Mouse (Mus musculus) T-helper 1 cell (primary cell): ENCODE data around the gene 0610037L13Rik.

Experiments used
- in situ Hi-C: fragments of 300-600 bp; cut with MboI, MseI; formaldehyde crosslinking; loops from one replicate; pipeline ENCODE4 v1.15.1; 2025; ENCODE audit warnings: high pct_unique_total_duplicates

The 0610037L13Rik gene

DNA sequence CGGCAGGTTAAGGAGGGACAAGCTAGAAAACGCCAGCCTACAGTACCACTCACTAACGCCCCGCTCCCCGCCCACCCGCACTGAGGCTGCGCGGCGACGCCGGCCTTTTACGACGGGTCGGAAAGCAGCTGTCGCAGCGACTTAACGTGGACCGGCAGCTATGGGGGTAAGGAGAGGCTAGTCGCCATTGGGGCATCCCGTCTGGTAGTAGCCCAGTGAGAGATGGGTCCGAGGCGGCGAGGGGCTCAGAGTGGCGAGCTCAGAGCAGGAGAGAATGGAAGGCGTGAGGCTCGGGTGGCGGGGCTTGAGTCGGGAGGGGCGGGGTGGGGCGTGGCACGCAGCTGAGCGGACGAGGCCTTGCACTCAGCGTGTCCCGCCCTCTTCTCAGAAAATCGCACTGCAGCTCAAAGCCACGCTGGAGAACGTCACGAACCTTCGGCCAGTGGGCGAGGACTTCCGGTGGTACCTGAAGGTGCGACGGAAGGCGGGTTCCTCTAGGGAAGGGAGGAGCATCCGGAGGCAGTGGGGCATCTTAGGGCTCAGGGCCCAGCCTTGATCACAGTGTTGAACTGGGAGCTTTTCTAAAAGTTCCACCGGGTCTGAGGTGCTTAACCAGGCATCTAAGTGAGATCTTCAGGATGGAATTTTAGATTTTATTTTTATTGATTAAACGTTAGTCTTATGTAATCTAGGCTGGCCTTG, at the start of gene 0610037L13Rik:
Gene 0610037L13Rik (plus strand): TSS at position 83 of the 702 bp plus-strand sequence.
- in situ Hi-C loops = no loop called here

DNA sequence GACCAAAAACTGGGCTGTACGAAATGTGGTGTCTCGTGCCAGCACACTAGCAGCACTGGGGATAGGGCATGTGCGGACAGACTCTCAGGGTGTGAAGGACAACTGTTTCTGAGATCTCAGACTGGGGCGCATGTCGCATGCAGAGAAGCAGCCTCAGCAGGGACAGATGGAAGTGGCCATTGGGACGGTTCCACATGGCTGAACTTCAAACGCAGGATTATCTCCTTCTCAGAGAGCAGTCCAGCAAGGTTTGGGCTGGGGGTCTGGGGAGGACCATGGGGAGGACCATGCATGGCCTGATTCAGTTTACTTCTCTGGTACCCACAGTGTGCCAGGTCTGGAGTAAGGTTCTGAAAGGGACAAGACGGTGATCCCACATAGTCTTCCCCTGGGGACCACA, 45.9 kb upstream of the 0610037L13Rik start:
- in situ Hi-C loops = loop anchor here (5.0 kb wide), 1 partner anchor 106 kb away; no protein-coding TSS in a partner anchor

DNA sequence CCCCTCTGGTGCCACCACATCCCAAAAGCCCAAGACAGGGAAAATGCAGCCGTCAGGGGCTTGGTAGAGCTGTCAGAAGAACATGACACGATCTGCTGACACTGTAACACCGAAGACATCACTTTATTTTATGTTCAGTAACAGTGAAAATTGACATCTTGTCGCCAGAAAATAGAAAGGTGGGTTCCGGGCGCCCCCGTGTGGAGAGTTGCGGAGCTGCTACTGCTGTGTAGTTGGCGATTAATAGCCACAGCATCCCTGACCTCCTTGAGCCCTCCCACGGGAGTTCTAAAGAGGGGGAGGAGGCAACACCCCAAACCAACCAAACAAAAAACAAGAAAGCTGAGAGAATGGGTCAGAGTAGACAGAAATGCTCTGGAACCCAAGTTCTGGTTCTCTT, 44.6 kb upstream of the 0610037L13Rik start:
- in situ Hi-C loops = loop anchor here (5.0 kb wide), 1 partner anchor 108 kb away; no protein-coding TSS in a partner anchor

DNA sequence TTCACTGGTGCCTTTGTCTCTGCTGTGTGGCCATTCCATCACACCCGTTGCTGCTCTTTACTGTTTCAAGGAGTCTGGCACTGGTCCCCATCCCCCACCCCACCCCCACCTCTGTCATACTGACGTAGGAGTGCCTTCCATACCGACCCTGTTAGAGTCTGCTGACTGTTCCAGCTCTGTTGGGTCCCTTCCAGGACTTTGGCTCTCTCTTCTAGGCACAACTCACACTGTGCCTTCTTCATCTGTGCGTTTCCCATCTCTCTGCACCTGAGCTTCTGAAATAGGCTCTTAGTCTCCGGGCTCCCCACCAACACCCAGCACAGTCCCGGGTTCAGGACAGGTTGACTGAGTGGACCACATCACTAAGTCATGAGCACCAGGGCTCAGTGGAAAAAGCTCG, 42.8 kb upstream of the 0610037L13Rik start:
- in situ Hi-C loops = no loop called here

DNA sequence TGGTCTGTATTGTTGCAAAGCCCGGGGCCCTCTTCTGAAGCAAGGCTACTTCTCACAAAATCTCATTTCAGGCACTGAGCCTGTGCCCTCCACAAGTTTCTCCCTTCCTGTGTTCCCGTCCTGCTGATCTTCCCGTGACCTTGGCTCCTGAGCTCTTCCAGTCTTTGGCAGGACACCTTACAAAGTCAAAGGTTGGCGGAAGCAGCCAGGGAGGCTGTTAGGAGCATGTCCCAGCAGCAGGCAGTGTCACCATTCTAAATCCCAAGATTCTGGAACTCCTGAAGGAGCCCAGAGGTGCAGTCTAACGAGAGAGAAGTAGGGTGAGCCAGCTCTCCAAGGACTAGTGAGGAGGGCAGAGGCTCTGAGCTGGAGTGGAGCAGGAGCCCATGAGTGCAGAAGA, 41.1 kb upstream of the 0610037L13Rik start:
- in situ Hi-C loops = no loop called here

DNA sequence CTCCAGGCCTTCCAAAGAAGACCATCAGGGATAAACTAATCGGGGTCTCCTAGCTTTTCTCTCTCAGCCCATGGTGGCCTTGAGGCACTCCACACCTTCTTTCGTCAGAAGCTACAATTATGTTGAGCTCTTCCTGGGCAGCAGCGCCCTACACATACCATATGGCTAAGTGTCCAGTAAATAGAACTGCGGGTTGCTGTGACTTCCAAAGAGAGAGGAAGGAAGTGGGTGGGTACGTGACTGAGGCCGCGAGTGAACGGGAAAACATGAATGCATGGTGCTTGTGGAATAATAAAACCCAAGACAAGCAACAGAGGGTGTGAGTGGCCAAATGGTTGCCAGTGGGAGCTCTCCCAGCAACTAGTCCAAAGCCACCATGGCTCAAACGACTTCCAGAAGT, 40.0 kb upstream of the 0610037L13Rik start:
- in situ Hi-C loops = no loop called here

DNA sequence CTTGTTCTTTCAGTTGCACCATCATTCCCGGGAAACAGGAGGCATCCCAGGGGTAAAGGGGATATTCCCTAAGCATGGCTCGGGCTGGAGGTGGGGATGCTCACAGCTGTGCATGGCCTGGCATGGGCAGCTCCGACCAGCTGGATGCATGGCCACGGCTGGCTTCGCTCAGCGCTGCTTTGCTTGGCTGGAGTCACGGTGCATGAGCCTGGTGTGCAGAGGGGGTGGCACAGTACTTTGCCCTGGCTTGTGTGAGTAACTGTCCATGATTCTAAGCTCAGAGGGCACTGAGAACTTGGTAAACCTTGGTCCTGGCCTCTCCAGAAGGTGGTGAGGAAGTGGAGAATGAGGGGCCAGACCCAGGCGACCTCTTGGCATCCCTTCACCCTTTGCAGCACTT, 39.5 kb upstream of the 0610037L13Rik start:
- in situ Hi-C loops = no loop called here

DNA sequence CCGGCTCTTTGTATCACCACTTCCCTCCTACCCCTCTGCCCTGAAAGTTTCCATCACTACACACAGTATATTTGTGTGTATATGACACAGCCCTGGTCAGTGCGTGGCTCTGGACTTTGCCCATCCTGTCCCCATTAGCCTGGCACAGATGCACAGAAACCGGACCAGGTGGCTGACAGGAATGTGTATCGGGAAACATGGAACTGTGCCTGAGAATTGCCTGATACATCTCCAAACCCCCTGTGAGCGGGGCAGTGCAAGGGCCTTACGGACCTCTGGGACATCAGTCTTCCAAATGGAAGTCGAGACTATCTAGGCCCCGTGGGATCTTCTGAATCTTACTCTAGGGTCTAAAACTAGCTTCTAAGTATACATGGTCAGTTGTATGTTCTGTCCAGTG, 36.3 kb upstream of the 0610037L13Rik start:
- in situ Hi-C loops = no loop called here

DNA sequence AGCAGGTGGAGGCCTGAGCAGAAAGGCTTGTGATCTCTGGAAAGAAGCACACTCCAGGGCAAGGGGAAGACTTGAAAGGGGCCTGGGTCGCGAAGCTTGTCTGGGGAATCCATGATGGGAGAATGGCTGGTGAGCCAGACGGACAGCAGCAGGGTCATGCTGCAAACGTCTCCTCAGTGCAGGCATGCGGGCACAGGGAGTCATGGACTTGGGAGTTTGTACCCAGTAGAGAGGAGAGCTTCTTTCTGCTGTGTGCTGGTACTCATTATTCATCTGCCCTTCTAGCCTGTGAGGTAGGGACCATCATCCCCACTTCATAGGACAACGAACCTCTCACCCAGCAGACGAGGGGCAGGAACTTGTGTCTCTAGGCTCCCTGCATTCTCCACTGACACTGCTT, 35.8 kb upstream of the 0610037L13Rik start:
- in situ Hi-C loops = no loop called here

DNA sequence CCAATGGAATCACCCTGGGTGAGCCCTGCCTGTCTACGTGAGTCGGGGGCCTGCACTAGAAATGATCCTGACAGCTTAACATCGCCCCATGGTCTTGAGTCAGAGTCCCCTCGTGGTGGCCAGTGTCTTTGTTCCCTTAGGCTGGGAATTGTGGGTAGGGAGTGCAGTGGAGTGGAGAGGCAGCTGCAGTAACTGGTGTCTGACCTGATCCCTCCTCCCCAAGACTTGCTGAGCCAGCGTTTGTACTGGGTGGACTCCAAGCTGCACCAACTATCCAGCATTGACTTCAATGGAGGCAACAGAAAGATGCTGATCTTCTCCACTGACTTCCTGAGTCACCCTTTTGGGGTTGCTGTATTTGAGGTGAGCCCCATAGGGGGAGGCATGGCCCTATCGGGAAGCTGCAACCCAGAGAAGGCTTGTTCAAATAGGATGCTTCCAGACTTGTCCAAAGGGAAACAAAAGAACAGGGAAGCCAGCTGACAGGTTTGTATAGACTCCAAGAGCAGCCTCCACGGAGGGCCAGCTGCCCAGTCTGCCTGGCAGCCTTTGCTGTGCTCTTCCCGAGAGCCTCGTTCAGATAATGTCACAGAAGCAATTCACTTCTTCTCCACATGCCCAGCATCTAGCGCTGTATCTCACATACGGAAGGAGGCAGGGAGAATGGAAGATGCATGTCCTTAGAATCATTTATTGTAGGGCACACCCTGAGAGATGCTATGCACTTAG, 32.5 kb upstream of the 0610037L13Rik start:
- in situ Hi-C loops = no loop called here

DNA sequence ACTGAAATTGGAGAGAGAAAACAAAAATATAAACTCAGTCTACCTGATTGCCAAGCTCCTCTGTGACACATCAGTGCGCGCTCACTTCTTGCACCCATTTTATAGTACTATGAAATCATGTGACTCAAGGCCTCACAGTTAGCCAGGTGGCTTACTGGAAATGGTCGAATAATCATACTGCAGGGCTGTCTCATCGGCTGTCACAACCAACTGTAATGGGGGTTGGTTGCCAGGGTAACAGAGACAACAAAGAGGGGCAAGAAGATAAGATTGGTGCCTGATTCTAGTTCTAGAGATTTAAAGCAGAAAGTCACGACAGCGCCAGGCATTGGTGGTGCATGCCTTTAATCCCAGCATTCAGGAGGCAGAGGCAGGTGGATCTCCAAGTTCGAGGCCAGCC, 30.6 kb upstream of the 0610037L13Rik start:
- in situ Hi-C loops = no loop called here

DNA sequence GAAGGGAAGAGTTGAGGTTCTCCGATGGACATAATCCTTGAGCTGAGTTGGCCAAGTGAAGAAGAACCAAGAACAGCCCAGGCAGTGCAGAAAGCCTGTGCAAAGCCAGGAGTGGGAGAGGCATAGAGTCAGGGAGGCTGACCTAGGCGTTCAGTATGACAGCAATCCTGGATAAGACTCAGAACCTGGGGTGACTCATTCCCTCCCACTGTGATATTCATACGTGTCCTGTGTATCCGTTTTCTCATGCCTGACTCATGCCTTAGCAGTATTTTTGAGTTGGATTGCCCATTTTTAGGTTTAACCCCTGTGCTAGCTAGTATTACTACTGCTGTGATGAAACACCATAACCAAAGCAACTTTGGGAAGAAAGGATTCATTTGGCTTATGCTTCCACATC, 24.7 kb upstream of the 0610037L13Rik start:
- in situ Hi-C loops = no loop called here

DNA sequence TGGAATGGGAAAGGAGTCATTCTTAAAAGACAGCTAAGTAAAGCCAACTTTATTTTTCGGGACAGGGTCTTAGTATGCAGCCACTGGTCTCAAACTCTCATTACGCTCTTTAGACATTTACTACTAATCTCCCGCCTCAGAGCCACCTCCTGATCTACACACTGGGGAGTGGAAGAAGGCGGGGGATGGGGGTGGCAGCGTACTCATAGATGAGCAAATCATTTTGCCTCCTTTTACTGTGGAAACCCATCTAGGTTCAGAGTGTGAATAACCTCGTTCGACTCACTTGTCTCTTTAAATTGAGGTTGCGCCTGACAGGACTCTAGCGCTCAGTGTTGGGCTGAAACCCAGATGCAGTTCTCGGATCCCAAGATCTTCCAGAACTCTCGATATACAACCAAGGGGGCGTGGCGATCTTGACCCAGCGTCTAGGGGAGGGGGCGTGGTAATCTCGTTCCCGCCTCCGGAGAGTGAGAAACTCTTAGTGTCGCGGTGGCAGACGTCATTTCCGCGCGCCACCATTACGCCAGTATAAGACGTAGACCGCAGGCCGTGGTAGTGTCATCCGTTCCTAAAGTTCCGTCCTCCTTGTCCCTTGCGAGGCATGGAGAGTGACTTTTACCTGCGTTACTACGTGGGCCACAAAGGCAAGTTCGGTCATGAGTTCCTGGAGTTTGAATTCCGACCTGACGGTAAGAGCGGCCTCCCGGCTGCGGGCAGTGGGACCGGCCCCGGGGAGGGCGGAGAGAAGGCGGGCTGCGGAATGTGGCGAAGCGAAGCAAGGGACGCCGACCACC, 10.2 kb upstream of the 0610037L13Rik start, which contains the start of gene Magoh:
Gene Magoh (plus strand): TSS at position 502 of the 797 bp plus-strand sequence.
- in situ Hi-C loops = no loop called here

DNA sequence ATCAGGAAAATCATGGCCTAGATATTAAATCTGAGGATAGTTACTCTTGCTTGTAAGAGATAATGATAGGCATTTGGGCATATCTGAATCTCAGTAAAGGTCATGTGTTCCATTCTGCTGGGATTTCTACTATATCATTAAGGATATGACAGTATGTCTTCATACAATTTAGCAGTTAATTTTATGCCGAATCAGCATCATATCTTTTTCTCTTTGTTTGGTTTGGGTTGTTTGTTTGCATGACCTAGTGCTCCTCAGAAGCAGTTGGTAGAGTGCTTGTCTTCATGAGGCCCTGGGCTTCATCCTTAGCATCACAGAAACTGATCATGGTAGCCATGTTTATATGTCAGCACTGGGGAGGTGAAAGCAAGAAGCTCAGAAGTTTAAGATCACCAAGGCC, 8.0 kb upstream of the 0610037L13Rik start:
- in situ Hi-C loops = no loop called here

DNA sequence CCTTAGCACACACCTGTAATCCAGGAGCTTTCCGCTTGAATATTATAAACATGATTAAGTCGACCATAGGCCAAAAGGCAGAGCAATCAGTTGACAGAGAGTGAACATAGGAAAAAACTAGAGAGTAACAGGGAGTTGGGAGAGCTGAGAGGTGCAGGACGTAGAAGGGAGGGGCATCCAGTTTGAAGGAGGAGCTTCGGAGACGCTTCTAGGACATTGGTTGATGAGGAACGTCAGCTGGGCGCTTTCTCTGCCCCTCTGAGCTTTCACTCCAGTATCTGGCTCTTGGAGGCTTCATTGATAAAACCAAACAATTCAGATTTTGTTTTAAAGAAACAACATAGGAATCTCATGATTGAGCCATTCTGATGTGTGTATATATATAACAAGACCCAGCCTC, 3.2 kb upstream of the 0610037L13Rik start:
- in situ Hi-C loops = no loop called here

DNA sequence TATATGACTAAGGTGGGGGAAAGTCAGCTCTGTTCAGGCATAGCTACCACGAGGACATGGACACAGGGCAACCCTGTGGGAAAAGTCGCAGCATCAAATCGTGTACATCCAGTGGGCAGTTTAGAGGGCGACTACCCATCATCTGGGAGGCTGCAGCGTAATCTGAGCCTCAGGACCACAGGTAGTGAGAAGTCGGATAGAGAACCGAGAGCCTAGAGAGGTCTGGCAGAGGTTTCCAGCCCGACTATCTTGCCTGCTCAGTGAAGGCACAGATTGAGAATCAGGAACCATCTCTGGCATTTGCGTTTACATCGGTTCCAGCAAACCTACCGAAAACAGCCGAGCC, 255 bp upstream of the 0610037L13Rik start:
- in situ Hi-C loops = no loop called here

DNA sequence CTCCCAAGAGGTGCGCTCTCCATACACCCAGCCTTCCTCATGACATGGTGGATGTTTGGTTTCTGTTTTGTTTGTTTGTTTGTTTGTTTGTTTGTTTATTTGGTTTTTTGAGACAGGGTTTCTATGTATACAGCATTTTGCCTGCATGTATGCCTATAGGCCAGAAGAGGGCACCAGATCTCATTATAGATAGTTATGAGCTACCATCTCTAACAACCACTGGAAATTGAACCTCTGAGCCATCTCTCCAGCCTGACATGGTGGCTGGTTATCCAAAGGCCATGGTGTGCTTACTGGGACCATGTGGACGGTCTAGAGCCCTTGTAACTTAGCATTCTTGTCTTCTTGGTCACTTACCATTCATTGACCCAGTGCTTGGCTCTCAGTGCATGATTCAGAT, 3.0 kb downstream of the 0610037L13Rik start:
- in situ Hi-C loops = no loop called here

DNA sequence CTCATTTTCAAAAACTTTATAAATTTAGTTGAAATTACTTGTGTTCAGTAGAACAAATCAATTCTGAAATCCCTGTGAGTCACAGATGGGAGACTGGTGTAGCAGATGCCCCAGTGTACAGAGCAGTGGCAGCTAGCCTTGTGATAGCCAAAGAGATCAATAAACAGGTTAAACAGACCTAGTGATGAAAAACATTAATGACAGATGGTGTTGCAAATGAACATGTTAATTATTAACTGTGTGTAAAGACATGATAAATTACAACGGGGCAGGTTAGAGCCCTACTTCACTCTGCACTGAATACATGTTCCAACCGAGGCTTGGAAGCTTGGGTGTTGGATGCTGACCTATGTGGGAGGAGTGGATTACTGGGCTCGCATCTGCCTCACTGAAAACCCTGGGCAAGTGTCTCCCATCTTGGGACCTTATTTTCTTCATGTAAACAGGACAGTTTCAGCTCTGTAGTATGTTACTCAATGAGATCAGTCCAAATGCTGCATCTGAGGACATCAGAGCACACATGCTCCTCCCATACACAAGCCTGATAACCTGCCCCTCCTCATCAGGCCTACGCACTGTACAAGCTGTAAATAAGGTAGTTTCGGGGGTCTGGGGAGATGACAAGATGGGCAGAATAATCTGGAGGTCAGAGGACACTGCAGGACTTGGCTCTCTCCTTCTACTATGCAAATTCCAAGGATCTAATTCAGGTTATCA, 9.8 kb downstream of the 0610037L13Rik start:
- in situ Hi-C loops = no loop called here

DNA sequence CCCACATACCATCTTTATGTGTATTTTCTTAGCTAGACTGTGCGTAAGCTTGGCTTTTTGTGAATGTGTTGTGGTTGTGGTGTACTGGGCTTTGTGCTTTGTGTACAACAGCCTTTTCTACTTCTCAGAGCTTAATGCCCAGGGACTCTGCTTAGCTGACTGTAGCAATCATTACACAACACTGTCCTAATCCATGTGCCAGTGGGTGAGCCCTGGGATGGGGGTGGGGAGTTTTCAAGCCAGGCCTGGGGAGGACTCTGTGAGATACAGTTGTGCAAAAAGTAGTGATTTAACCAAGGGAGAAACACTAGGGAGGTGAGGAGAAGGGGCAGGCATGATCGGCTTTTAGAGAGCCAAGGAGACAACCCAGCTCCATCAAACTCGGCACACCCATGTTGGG, 10.6 kb downstream of the 0610037L13Rik start:
- in situ Hi-C loops = no loop called here

DNA sequence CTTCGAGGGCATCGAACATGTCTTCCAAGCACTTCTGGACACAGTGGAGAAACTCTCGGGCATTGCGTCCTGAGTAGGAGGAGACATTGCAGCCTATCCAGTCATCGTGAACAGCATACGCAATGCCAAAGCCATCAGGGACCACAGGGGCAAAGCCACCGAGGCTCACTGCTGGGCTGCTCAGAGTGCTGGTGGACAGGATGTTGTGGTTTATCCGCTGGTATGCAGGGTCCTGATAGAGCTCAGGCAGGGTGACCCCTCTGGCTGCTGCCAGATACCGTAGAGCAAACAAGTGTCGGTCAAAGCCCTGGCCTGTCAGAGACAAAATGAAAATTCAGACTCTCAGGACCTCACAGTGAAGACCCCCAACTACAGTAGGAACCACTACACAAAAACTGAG, 14.6 kb downstream of the 0610037L13Rik start:
- in situ Hi-C loops = no loop called here

DNA sequence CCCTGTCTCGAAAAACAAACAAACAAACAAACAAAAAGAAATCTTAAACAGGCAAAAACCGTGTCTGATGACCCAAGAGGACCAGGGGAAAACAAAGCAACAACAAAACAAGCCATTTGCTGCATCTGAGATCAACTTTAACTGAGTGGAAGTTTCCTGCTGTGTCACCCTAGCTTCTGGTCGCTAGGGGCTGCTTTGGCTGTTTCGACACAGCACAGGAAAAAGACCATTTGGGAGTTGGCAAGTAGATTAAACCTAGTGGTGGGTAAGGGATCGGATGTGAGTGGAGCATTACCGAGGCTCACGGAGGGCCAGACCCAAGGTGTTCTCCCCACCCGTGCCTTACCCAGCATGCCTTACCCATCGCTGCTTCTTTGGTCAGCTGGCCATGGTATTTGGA, 16.9 kb downstream of the 0610037L13Rik start:
- in situ Hi-C loops = no loop called here

DNA sequence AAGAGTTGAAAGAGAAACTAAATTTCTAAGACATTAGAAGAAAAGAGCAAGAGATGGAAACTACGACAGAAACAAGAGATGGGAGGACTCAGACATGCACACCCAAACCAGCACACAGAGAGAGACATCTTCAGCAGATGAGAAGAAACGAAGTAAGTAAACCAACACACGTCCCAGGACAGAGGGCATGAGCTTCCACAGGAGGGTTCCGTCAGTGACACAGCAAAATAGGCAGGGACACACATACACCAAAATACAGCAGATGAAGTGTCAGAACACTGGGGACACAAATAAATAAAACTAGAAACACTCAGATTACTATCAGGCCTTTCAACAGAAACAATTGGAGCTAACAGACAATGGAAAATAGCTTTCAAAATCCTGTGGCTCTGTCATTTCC, 20.4 kb downstream of the 0610037L13Rik start:
- in situ Hi-C loops = no loop called here
